Mouse (Mus musculus) forebrain, embryonic 10.5 days (tissue): Measurements from ENCODE around the gene Gpr62. TPM values are rescaled to one million over a fixed set of nuclear protein-coding genes. Genes with fewer than 3 reads are reported as not detected.

Experiments used
- DNase-seq: peaks from one replicate; pipeline ENCODE4 v3.0.0-alpha.2; 2017; ENCODE audit warnings: low spot score; ENCODE audit errors: extremely low spot score
- H3K27ac ChIP-seq: fragments of 300-500 bp; sonication (generic); 2 replicates; pipeline ENCODE4 v1.5.1; 2016; ENCODE audit warnings: mild to moderate bottlenecking
- H3K27me3 ChIP-seq: fragments of 300-500 bp; sonication (generic); 2 replicates; pipeline ENCODE4 v1.6.1; 2016; ENCODE audit warnings: mild to moderate bottlenecking; ENCODE audit not compliant: poor library complexity, severe bottlenecking
- H3K36me3 ChIP-seq: fragments of 300-500 bp; sonication (generic); replicated peaks from 2 replicates; pipeline ENCODE4 v1.6.1; 2016; ENCODE audit warnings: mild to moderate bottlenecking, moderate library complexity
- H3K4me1 ChIP-seq: fragments of 300-500 bp; sonication (generic); 2 replicates; pipeline ENCODE4 v1.6.1; 2016
- H3K4me3 ChIP-seq: fragments of 300-500 bp; sonication (generic); 2 replicates; pipeline ENCODE4 v1.5.1; 2016; ENCODE audit warnings: mild to moderate bottlenecking, moderate library complexity
- H3K9me3 ChIP-seq: fragments of 300-500 bp; sonication (generic); 2 replicates; pipeline ENCODE4 v1.6.1; 2016; ENCODE audit warnings: mild to moderate bottlenecking, moderate library complexity
- WGBS: fragments of 180-500 bp; shearing (Covaris S2); methylation state at CpG from one replicate; pipeline ENCODE4 v1.1.7; 2016; 5-methylcytosine and 5-hydroxymethylcytosine counted together
- polyA plus RNA-seq: library from polyadenylated mRNA; unstranded; fragments of >200 nt; fragmentation: Nextera tagmentation; extraction: Ambion mirVana; gene quantifications from 2 replicates; pipeline ENCODE4 v1.2.1, GENCODE M21; 2016

Gpr62 gene
- polyA plus RNA-seq, 1 experiment from 2014 or later = 0.27 TPM

GRCm38 (mm10) chr9:106472321-106472720, 6.6 kb upstream of the Gpr62 start:
- H3K36me3 ChIP-seq = no peaks in the 10 kb centered on the region
- H3K27ac ChIP-seq = peak overlapping the region; percentile 13
- H3K4me3 ChIP-seq = peak overlapping the region; percentile 26; the same call in 1 of the 2 replicates
- H3K9me3 ChIP-seq = no peaks in the 10 kb centered on the region
- 75% methylated on average over 4 of the region's 4 CpGs for WGBS
- peaks cover 66% of the 10 kb centered on the region for H3K4me1 ChIP-seq
- peaks cover 19% of the 10 kb centered on the region for H3K27me3 ChIP-seq
- DNase-seq = no peak

DNA sequence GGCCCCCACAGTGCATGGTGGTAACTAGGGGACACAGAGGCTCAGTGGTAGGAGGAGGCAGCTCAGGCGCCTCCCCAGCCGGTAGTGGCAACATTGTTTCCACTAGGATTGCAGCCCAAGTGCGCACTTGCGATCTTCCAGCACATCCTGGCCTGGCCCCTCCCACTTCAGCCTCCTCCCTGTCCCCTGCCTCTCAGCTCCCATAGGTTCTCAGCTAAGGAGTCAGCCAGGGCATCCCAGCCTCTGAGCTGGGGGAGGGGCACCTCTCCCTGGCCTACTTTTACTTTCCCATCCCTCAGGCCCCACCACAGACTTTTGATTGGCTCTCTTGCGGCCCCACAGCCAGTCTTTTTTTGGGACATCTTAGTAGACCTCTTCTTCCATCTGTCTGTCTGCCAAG, 6.2 kb upstream of the Gpr62 start:
- no peak for DNase-seq
- H3K27ac ChIP-seq = peak overlapping the region; percentile 13
- H3K9me3 ChIP-seq = no peaks in the 10 kb centered on the region
- peak overlapping the region; percentile 26; the same call in 1 of the 2 replicates for H3K4me3 ChIP-seq
- H3K4me1 ChIP-seq = peaks cover 61% of the 10 kb centered on the region
- peaks cover 2% of the 10 kb centered on the region; the same call in 1 of the 2 replicates for H3K36me3 ChIP-seq
- peaks cover 19% of the 10 kb centered on the region for H3K27me3 ChIP-seq
- 11% methylated on average over 5 of the region's 5 CpGs for WGBS

DNA sequence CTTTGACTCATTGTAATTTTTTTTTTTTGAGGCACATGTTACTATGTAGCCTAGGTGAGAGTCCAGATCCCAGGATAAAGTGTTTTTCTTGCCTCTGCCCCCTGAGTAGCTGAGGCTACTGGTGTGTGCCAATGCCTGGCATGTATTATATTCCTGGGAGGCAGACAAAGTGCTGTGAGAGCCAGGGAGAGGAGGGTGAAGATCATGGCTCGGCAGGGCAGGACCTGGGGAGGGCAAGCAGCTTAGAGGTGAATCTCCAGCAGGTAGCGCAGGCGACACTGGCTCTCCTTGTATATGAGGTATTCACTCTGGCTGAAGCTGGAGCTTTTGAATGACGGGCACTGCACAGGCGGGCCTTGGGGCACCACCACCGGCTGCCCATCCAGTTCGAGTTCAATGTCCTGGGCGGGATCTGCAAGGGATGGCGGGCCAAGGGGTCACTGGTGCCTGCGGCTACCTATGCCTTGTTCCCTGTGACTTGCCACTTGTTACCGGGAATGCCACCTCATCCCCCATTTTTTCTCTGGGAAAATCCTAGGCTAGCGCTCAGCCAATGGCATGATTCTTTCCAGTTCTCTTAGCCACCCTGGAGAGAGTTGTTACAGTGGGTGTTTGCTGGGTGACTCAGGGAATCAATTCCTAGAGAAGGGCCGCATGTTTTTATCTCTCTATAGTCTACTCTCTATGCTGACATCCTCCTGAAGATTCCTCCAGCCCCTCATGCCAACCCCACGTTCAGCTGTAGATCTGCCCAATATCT, 5.4 kb upstream of the Gpr62 start:
- Histone ChIP-seq H3K27me3 (peaks cover 20% of the 10 kb centered on the region), H3K9me3 (no peaks in the 10 kb centered on the region), H3K27ac (peak overlapping the region; percentile 13), H3K4me1 (peaks cover 54% of the 10 kb centered on the region), H3K36me3 (peaks cover 7% of the 10 kb centered on the region), H3K4me3 (peak overlapping the region; percentile 26; the same call in 1 of the 2 replicates)
- WGBS = 64% methylated on average over 14 of the region's 14 CpGs
- no peak for DNase-seq

DNA sequence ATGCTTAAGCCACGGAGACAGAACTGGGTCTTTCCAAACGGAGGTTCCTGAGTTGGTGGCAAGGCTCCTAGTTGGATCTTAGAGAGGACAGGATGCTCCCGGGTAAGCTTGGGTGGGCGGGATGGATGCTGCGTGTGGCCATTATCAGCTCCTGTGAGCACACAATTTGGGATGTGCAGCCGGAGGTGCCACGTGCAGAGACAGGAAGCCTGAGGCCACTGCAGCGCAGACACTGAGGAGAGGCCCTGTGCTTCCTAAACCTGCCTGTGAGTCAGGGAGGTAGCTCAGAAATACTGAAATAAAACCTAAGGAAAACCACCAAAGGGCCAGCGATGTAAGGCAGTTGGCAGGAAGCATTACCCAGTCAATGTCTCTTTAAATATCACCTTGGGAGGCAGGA, 4.0 kb upstream of the Gpr62 start:
- Histone ChIP-seq H3K4me1 (peaks cover 52% of the 10 kb centered on the region), H3K4me3 (no peak overlapping the region), H3K36me3 (peaks cover 21% of the 10 kb centered on the region), H3K27ac (no peak overlapping the region), H3K9me3 (no peaks in the 10 kb centered on the region), H3K27me3 (peaks cover 34% of the 10 kb centered on the region)
- 78% methylated on average over 9 of the region's 9 CpGs for WGBS
- no peak for DNase-seq

GRCm38 (mm10) chr9:106469317-106469716, 3.6 kb upstream of the Gpr62 start:
- Histone ChIP-seq H3K36me3 (peaks cover 25% of the 10 kb centered on the region), H3K4me3 (no peak overlapping the region), H3K9me3 (no peaks in the 10 kb centered on the region), H3K4me1 (peaks cover 52% of the 10 kb centered on the region), H3K27ac (no peak overlapping the region), H3K27me3 (peaks cover 39% of the 10 kb centered on the region)
- no peak for DNase-seq
- WGBS = 81% methylated on average over 6 of the region's 6 CpGs

DNA sequence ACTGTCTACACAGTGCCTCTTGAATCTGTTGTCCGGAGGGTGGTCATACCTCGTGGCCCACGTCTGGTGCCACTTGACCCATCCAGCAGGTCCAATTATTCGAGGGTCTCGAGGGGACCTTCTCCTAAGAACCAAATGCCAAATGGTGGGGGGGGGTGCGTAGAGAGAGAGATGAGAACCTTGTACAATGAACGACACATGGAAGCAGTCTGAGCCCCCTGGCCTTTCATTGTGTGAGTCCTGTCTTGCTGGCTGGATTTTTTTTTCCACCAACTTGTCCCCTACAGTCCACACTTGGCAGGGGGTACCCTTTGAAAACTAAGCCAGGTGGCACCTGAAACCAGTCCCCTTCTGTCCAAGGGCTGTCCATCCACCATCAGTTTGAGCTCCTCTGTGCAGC, 2.0 kb upstream of the Gpr62 start:
- WGBS = 94% methylated on average over 7 of the region's 7 CpGs
- Histone ChIP-seq H3K4me1 (peaks cover 52% of the 10 kb centered on the region), H3K36me3 (peaks cover 41% of the 10 kb centered on the region), H3K9me3 (no peaks in the 10 kb centered on the region), H3K27me3 (peaks cover 46% of the 10 kb centered on the region), H3K27ac (no peak overlapping the region), H3K4me3 (no peak overlapping the region)
- DNase-seq = no peak

DNA sequence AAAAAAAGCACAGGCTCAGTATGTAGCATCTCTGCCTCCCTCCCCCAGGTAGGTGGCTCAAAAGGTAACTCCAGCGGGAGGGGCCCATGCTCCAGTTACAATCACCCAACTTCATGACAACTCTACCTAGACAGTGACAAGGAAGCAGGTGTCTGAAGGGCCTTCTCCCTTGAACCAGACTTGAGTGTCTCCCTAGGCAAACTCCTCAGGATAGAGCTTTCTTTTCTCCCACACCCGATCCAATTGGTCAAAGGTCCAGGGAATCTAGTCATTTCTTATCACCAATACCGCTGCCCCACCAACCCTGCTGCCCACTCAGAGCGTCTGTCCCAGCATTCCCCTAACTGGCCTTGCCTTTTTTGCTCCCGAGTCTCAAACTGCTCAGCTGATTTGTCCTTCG, 983 bp upstream of the Gpr62 start:
- Histone ChIP-seq H3K4me1 (peaks cover 46% of the 10 kb centered on the region), H3K4me3 (no peak overlapping the region), H3K27ac (no peak overlapping the region), H3K36me3 (peaks cover 51% of the 10 kb centered on the region), H3K9me3 (no peaks in the 10 kb centered on the region), H3K27me3 (peaks cover 54% of the 10 kb centered on the region)
- DNase-seq = no peak
- WGBS = 92% methylated on average over 6 of the region's 6 CpGs

DNA sequence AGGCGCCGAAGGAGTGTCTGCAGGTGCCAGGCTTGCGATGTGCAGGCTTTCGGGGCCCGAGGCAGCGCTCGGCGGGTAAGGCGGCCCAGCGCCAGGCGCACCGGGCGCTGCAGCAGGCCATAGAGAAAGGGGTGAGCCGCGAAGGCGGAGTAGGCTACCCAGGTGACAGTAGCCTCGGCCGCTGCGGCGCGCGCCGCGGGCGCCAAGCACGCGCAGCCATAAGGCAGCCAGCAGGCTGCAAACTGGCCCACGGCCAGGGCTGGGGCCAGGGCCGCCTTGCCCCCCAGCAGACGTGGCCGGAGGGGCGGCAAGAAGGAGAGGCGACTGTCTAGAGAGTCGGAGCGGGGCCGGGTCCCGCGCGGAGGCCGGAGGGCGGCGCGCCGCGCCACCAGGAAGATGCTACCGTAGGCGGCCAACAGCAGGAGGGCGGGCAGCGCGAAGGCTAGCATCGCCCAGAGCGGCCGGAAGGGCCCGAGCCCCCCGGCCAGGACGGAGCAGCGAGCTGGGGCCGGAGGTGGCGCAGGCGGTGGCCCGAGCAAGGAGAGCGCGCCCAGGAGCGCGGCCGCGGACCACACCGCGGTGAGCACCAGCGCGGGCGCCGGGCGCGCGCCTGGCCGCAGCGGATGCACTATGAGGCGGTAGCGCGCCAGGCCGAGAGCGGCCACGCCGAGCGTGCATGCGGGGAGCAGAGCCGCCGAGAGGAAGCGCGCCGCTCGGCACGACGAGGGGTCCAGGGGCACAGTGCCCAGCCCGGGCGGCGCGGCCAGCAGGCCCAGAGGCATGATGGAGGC, 792 bp downstream of the Gpr62 start:
- DNase-seq = peak; percentile 61
- Histone ChIP-seq H3K36me3 (peaks cover 69% of the 10 kb centered on the region), H3K27me3 (peaks cover 45% of the 10 kb centered on the region), H3K4me1 (peaks cover 56% of the 10 kb centered on the region), H3K27ac (peak overlapping the region; percentile 87), H3K9me3 (no peaks in the 10 kb centered on the region), H3K4me3 (peak overlapping the region; percentile 63)
- WGBS = 2% methylated on average over 97 of the region's 99 CpGs

DNA sequence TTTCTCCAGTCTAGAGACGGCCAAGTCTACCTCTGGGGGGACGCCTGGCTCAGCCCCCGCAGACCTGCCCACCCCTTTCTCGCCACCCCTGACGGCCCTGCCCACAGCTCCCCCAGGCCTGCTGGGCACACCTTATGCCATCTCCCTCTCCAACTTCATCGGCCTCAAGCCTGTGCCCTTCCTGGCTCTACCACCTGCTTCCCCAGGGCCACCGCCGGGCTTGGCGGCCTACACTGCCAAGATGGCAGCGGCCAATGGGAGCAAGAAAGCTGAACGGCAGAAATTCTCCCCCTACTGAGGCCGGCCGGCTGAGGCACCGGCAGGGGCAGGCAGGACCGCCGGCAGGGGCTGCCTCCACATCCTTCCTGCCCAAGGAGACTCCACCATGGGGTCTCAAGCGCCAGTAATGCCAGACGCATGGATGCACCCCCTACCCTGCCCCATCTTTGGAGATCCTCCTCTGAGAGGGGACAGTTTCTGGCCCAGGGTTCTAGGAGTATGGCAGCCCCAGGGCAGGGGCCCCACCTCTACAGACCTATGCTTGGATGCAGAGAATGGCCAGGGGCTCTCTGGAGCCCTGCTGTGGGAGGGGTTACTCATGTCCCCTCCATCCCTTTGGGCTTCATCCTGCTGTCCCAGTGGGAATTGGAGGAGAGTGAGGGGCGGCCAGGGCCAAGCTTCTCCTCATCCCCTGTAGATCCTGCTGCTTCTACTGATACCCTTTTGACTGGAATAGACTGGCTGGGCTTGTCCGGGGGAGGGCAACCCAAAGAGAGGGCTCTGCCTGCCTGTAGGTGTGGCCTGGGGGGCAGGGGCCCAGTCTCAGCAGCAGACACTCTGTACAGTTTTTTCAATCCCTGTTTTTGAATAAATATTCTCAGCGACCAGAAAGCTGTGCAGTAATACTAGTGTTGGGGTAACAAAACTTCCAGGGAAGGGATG, 2.3 kb downstream of the Gpr62 start:
- H3K36me3 ChIP-seq = peaks cover 85% of the 10 kb centered on the region
- H3K9me3 ChIP-seq = no peaks in the 10 kb centered on the region
- H3K4me3 ChIP-seq = peak overlapping the region; percentile 20
- no peak for DNase-seq
- no peak overlapping the region for H3K27ac ChIP-seq
- WGBS = 85% methylated on average over 21 of the region's 21 CpGs
- peaks cover 69% of the 10 kb centered on the region for H3K4me1 ChIP-seq
- peaks cover 45% of the 10 kb centered on the region for H3K27me3 ChIP-seq

GRCm38 (mm10) chr9:106462430-106462800, 3.3 kb downstream of the Gpr62 start:
- H3K4me1 ChIP-seq = peaks cover 79% of the 10 kb centered on the region
- 95% methylated on average over 12 of the region's 12 CpGs for WGBS
- no peak for DNase-seq
- H3K36me3 ChIP-seq = peaks cover 94% of the 10 kb centered on the region
- no peaks in the 10 kb centered on the region for H3K9me3 ChIP-seq
- H3K27ac ChIP-seq = 0 out of 2 replicates have a peak overlapping the region, but pooled peaks have one; percentile 15
- H3K4me3 ChIP-seq = no peak overlapping the region
- peaks cover 45% of the 10 kb centered on the region for H3K27me3 ChIP-seq

GRCm38 (mm10) chr9:106461641-106462429, 3.9 kb downstream of the Gpr62 start:
- Histone ChIP-seq H3K4me1 (peaks cover 84% of the 10 kb centered on the region), H3K27ac (0 out of 2 replicates have a peak overlapping the region, but pooled peaks have one; percentile 15), H3K27me3 (peaks cover 45% of the 10 kb centered on the region), H3K36me3 (peaks cover 97% of the 10 kb centered on the region), H3K4me3 (no peak overlapping the region), H3K9me3 (no peaks in the 10 kb centered on the region)
- no peak for DNase-seq
- WGBS = 87% methylated on average over 16 of the region's 16 CpGs
